Mouse (Mus musculus): Measurements from ENCODE around the gene Scg5.

Gene Scg5

DNA sequence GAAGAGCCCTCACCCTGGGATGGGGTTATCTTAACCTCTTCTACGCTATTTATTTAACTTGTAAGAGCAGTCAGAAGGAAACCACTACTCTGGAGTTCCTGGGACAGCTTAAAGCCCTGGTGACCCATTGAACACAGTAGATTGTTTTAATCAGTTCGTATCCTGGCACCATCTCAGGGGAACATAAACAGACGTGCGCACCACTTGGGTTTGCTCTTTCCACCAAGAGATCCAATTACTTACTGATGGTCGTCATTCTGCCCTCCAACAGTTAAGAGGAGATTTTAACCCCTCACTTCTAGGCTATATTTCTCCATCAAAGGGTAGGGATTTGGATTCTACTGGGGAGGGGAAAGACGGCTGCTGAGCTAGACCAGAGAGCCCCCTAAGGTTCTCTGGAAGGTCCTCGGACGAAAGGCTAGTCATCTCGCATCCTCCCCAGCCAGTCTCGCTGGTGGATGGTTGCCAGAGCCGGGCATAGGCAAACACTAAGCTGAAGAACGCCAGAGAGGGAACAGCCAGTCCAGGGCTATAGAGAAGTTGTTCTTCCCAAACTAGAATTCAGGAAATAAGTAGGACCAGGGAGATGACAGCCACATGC is 71.9 kb downstream of the Scg5 start:
- no peak for DNase-seq (ENCODE audit: low read depth)

DNA sequence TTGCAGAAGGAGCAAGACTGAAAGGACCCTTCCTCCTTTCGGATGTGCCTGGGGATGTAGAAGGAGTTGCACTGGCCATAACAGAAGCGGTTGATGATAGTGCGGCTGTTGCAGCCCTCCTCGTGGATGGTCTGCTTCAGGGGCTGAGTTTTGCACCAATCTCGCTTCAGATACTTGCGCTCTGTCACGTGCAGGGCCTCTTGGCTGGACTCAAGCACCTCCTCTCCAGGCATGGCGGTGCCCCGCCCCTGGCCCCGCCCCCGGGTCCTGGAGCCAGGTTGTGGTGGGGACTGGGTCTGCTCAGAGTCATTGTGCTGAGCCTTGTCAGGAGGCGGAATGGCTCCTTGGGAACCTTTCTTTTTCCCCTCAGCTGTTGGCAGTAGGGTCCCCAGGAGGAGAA is 79.2 kb downstream of the Scg5 start:
- DNase-seq (ENCODE audit: low read depth): no peak

DNA sequence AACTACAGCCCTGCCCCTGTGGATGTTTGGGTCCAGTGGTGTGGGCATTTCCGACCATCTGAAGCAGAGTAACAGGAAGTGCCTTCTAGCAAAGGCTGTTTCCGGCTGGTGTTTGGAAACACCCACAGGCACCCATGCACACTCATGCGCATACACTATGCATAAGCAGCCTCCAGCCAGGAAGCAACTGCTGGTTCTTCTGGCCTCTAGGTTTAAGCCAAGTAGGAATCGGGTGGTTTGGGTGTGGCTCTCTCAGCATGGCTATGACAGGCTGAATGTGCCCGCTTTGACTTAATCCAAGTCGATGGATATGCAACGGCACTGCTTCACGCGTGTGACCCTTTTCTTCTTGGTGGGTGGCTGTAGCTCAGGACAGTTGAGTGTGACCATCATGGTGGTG is 79.6 kb downstream of the Scg5 start:
- no peak for DNase-seq (ENCODE audit: low read depth)

DNA sequence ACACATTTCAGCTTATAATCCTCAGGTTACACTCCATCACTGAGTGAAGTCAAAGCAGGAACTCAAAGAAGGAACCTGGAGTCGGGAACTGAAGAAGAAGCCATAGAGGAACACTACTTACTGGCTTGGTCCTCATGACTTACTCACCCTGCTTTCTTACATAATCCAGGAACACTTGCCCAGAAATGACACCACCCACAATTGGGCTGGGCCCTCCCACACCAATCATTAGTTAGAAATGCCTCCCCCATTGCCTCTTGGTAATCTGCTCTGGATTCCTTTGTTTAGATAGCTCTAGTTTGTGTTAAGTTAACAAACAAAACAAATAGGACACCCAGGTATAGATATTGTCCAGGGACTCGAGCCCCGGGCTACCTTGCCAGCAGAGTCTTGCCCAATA is 100.3 kb downstream of the Scg5 start:
- no peak for DNase-seq (ENCODE audit: low read depth)

Measured in c-Kit-positive CD71-negative TER-119-negative erythroid progenitor cells, embryonic 14.5 days (primary cell).